Mouse (Mus musculus) neural tube, embryonic 14.5 days (tissue): Measurements from ENCODE around the gene Zbtb20. TPM values are rescaled to one million over a fixed set of nuclear protein-coding genes. Genes with fewer than 3 reads are reported as not detected.
A peak's percentile ranks its signal among the peaks of the same experiment; 100 is the strongest.

Source experiments
- ATAC-seq: fragments of 200-750 bp; cut with Nextera tagmentation; 2 replicates; pipeline ENCODE4 v1.8.0; 2017; ENCODE audit warnings: low read depth, mild to moderate bottlenecking, moderate TSS enrichment, moderate library complexity
- H3K27ac ChIP-seq: fragments of 300-500 bp; sonication (generic); 2 replicates; pipeline ENCODE4 v1.5.1; 2014; ENCODE audit warnings: low read depth, mild to moderate bottlenecking, control low read depth, low read length, moderate library complexity, mixed read lengths
- H3K27me3 ChIP-seq: fragments of 300-500 bp; sonication (generic); 2 replicates; pipeline ENCODE4 v1.6.1; 2014; ENCODE audit warnings: low read length; ENCODE audit not compliant: control insufficient read depth, insufficient read depth
- H3K36me3 ChIP-seq: fragments of 300-500 bp; sonication (generic); 2 replicates; pipeline ENCODE4 v1.6.1; 2014; ENCODE audit warnings: low read length, mixed read lengths; ENCODE audit not compliant: control insufficient read depth, insufficient read depth
- H3K4me1 ChIP-seq: fragments of 300-500 bp; sonication (generic); 2 replicates; pipeline ENCODE4 v1.6.1; 2014; ENCODE audit warnings: low read length; ENCODE audit not compliant: control insufficient read depth, insufficient read depth
- H3K4me2 ChIP-seq: fragments of 300-500 bp; sonication (generic); 2 replicates; pipeline ENCODE4 v1.6.1; 2014; ENCODE audit warnings: mild to moderate bottlenecking, low read depth, low read length, control low read depth
- H3K4me3 ChIP-seq: fragments of 300-500 bp; sonication (generic); 2 replicates; pipeline ENCODE4 v1.5.1; 2014; ENCODE audit warnings: low read depth, low read length, control low read depth, mixed read lengths
- H3K9ac ChIP-seq: fragments of 300-500 bp; sonication (generic); replicated peaks from 2 replicates; pipeline ENCODE4 v1.6.1; 2014; ENCODE audit warnings: low read depth, mild to moderate bottlenecking, control low read depth, low read length, mixed read lengths
- H3K9me3 ChIP-seq: fragments of 300-500 bp; sonication (generic); 2 replicates; pipeline ENCODE4 v1.6.1; 2016; ENCODE audit warnings: low read length; ENCODE audit not compliant: control insufficient read depth
- WGBS: fragments of 180-500 bp; shearing (Covaris S2); extraction: QIAGEN DNeasy Blood & Tissue Kit; methylation state at CpG from one replicate; pipeline ENCODE4 v1.1.7; 2014; 5-methylcytosine and 5-hydroxymethylcytosine counted together
- polyA plus RNA-seq: library from polyadenylated mRNA; unstranded; fragments of >200 nt; fragmentation: Nextera tagmentation; extraction: Ambion mirVana; gene quantifications from 2 replicates; pipeline ENCODE4 v1.2.1, GENCODE M21; 2014

Gene Zbtb20
- polyA plus RNA-seq, 1 experiment from 2014 or later = 57.2 TPM

- H3K4me2 ChIP-seq = no peak overlapping the region
- no peaks in the 10 kb centered on the region for H3K9me3 ChIP-seq
- 85% methylated on average over 2 of the region's 2 CpGs for WGBS
- no peak overlapping the region for H3K27ac ChIP-seq
- no peak overlapping the region for H3K4me3 ChIP-seq
- no peaks in the 10 kb centered on the region for H3K36me3 ChIP-seq
- H3K27me3 ChIP-seq = no peaks in the 10 kb centered on the region
- H3K9ac ChIP-seq = no peak overlapping the region
- H3K4me1 ChIP-seq = 0 out of 2 replicates have a peak, but pooled peaks cover 3% of the 10 kb centered on the region
- ATAC-seq = no peak
These were observed 644.6 kb downstream of the Zbtb20 start for GRCm38 (mm10) chr16:43520274-43520673.

GRCm38 (mm10) chr16:43522482-43522881 is 646.8 kb downstream of the Zbtb20 start:
- no peak overlapping the region for H3K9ac ChIP-seq
- no peaks in the 10 kb centered on the region for H3K9me3 ChIP-seq
- no peak overlapping the region for H3K4me3 ChIP-seq
- H3K4me2 ChIP-seq = no peak overlapping the region
- no peak for ATAC-seq
- 91% methylated on average over 4 of the region's 4 CpGs for WGBS
- H3K4me1 ChIP-seq = no peaks in the 10 kb centered on the region
- no peaks in the 10 kb centered on the region for H3K36me3 ChIP-seq
- H3K27ac ChIP-seq = no peak overlapping the region
- no peaks in the 10 kb centered on the region for H3K27me3 ChIP-seq

GRCm38 (mm10) chr16:43524179-43524578 is 648.5 kb downstream of the Zbtb20 start:
- WGBS = 78% methylated on average over 9 of the region's 9 CpGs

GRCm38 (mm10) chr16:43525624-43526023 is 649.9 kb downstream of the Zbtb20 start:
- Histone ChIP-seq H3K4me2 (no peak overlapping the region), H3K27me3 (no peaks in the 10 kb centered on the region), H3K9ac (no peak overlapping the region), H3K27ac (no peak overlapping the region), H3K36me3 (no peaks in the 10 kb centered on the region), H3K4me1 (no peaks in the 10 kb centered on the region), H3K4me3 (no peak overlapping the region), H3K9me3 (no peaks in the 10 kb centered on the region)
- 94% methylated on average over 6 of the region's 6 CpGs for WGBS
- ATAC-seq = no peak

More at GRCm38 (mm10) chr16:43524179-43524578, 648.5 kb downstream of the Zbtb20 start:
- no peaks in the 10 kb centered on the region for H3K4me1 ChIP-seq
- H3K27me3 ChIP-seq = no peaks in the 10 kb centered on the region
- no peak overlapping the region for H3K4me3 ChIP-seq
- H3K27ac ChIP-seq = no peak overlapping the region
- H3K9ac ChIP-seq = no peak overlapping the region
- no peak overlapping the region for H3K4me2 ChIP-seq
- ATAC-seq = no peak
- H3K9me3 ChIP-seq = no peaks in the 10 kb centered on the region
- H3K36me3 ChIP-seq = no peaks in the 10 kb centered on the region

GRCm38 (mm10) chr16:43528300-43528699 is 652.6 kb downstream of the Zbtb20 start:
- no peak overlapping the region for H3K27ac ChIP-seq
- H3K9ac ChIP-seq = no peak overlapping the region
- no peak overlapping the region for H3K4me2 ChIP-seq
- ATAC-seq = no peak
- H3K4me1 ChIP-seq = peaks cover 4% of the 10 kb centered on the region; the same call in 1 of the 2 replicates
- no peaks in the 10 kb centered on the region for H3K9me3 ChIP-seq
- no peaks in the 10 kb centered on the region for H3K27me3 ChIP-seq
- WGBS = 77% methylated on average over 1 of the region's 1 CpGs
- no peaks in the 10 kb centered on the region for H3K36me3 ChIP-seq
- H3K4me3 ChIP-seq = no peak overlapping the region

- H3K4me2 ChIP-seq = no peak overlapping the region
- no peaks in the 10 kb centered on the region for H3K9me3 ChIP-seq
- H3K27ac ChIP-seq = no peak overlapping the region; the same call in 1 of the 2 replicates
- no peak overlapping the region for H3K4me3 ChIP-seq
- no peaks in the 10 kb centered on the region for H3K36me3 ChIP-seq
- no peak overlapping the region for H3K9ac ChIP-seq
- H3K27me3 ChIP-seq = no peaks in the 10 kb centered on the region
- peak; percentile 84 for ATAC-seq
- H3K4me1 ChIP-seq = peaks cover 4% of the 10 kb centered on the region; the same call in 1 of the 2 replicates
- WGBS = 40% methylated on average over 6 of the region's 6 CpGs
These were observed 655.6 kb downstream of the Zbtb20 start for GRCm38 (mm10) chr16:43531328-43531727.

- H3K9ac ChIP-seq = no peak overlapping the region
- WGBS = 76% methylated on average over 3 of the region's 3 CpGs
- no peak for ATAC-seq
- no peaks in the 10 kb centered on the region for H3K36me3 ChIP-seq
- peaks cover 4% of the 10 kb centered on the region; the same call in 1 of the 2 replicates for H3K4me1 ChIP-seq
- H3K27me3 ChIP-seq = no peaks in the 10 kb centered on the region
- H3K27ac ChIP-seq = no peak overlapping the region
- H3K4me3 ChIP-seq = no peak overlapping the region
- H3K4me2 ChIP-seq = no peak overlapping the region
- no peaks in the 10 kb centered on the region for H3K9me3 ChIP-seq
These were observed 658.4 kb downstream of the Zbtb20 start for GRCm38 (mm10) chr16:43534103-43534502.

GRCm38 (mm10) chr16:43535912-43536311 is 660.2 kb downstream of the Zbtb20 start:
- H3K4me3 ChIP-seq = no peak overlapping the region
- H3K27me3 ChIP-seq = no peaks in the 10 kb centered on the region
- no peak overlapping the region for H3K9ac ChIP-seq
- ATAC-seq = no peak
- no peak overlapping the region for H3K4me2 ChIP-seq
- H3K27ac ChIP-seq = no peak overlapping the region
- 94% methylated on average over 1 of the region's 1 CpGs for WGBS
- no peaks in the 10 kb centered on the region for H3K36me3 ChIP-seq
- H3K9me3 ChIP-seq = no peaks in the 10 kb centered on the region
- H3K4me1 ChIP-seq = peaks cover 4% of the 10 kb centered on the region; the same call in 1 of the 2 replicates

GRCm38 (mm10) chr16:43537163-43537562 is 661.5 kb downstream of the Zbtb20 start:
- 33% methylated on average over 7 of the region's 7 CpGs for WGBS
- Histone ChIP-seq H3K9ac (no peak overlapping the region), H3K36me3 (no peaks in the 10 kb centered on the region), H3K4me1 (no peaks in the 10 kb centered on the region), H3K4me2 (no peak overlapping the region), H3K27ac (no peak overlapping the region), H3K4me3 (no peak overlapping the region), H3K27me3 (no peaks in the 10 kb centered on the region), H3K9me3 (no peaks in the 10 kb centered on the region)
- ATAC-seq = no peak
